Mouse (Mus musculus): ENCODE measurements around the gene Wnt5b. TPM values are rescaled to one million over a fixed set of nuclear protein-coding genes. Genes with fewer than 3 reads are reported as not detected.
"Not testable (repeated sequence)": the region's sequence is repeated elsewhere in the genome, so short reads cannot be mapped to it uniquely, and the experiment has no call there.

The Wnt5b gene
- total RNA-seq, 2 experiments from 2014 or later, result 1.1 to 1.2 TPM

GRCm38 (mm10) chr6:119486381-119487084 is 57.6 kb downstream of the Wnt5b start:
- no peak for DNase-seq (ENCODE audit: low spot score in 2 of 2)

GRCm38 (mm10) chr6:119485486-119485885 is 58.7 kb downstream of the Wnt5b start:
- no peak for DNase-seq (ENCODE audit: low spot score in 2 of 2)

GRCm38 (mm10) chr6:119482958-119483600 is 61.1 kb downstream of the Wnt5b start:
- peak; percentile 46 to 51 for DNase-seq (ENCODE audit: low spot score in 2 of 2)

- DNase-seq (ENCODE audit: low spot score in 2 of 2), result not testable (repeated sequence)
These were observed 62.3 kb downstream of the Wnt5b start for GRCm38 (mm10) chr6:119481741-119482390.

- peak in 1 of 2 experiments; percentile 38 for DNase-seq (ENCODE audit: low spot score in 2 of 2)
These were observed 63.3 kb downstream of the Wnt5b start for GRCm38 (mm10) chr6:119480706-119481331.

- peak; percentile 55 to 66 for DNase-seq (ENCODE audit: low spot score in 2 of 2)
These were observed 64.1 kb downstream of the Wnt5b start for GRCm38 (mm10) chr6:119479876-119480705.

- peak in 1 of 2 experiments; percentile 51 for DNase-seq (ENCODE audit: low spot score in 2 of 2)
These were observed 64.7 kb downstream of the Wnt5b start, which contains the start of gene Fbxl14 for GRCm38 (mm10) chr6:119479343-119479875. TSS of gene Fbxl14 (plus strand) at chr6:119479668.

GRCm38 (mm10) chr6:119478560-119479342 is 65.4 kb downstream of the Wnt5b start:
- DNase-seq (ENCODE audit: low spot score in 2 of 2), result peak; percentile 81 to 83

- DNase-seq (ENCODE audit: low spot score in 2 of 2), result no peak
These were observed 66.3 kb downstream of the Wnt5b start for GRCm38 (mm10) chr6:119477686-119478310.

GRCm38 (mm10) chr6:119475988-119476387 is 68.2 kb downstream of the Wnt5b start:
- no peak for DNase-seq (ENCODE audit: low spot score in 2 of 2)

GRCm38 (mm10) chr6:119473992-119474391 is 70.2 kb downstream of the Wnt5b start:
- DNase-seq (ENCODE audit: low spot score in 2 of 2), result no peak

- DNase-seq (ENCODE audit: low spot score in 2 of 2), result no peak
These were observed 70.7 kb downstream of the Wnt5b start for GRCm38 (mm10) chr6:119473446-119473845.

GRCm38 (mm10) chr6:119472705-119473104 is 71.4 kb downstream of the Wnt5b start:
- no peak for DNase-seq (ENCODE audit: low spot score in 2 of 2)

- peak; percentile 61 to 69 for DNase-seq (ENCODE audit: low spot score in 2 of 2)
These were observed 72.0 kb downstream of the Wnt5b start for GRCm38 (mm10) chr6:119472135-119472534.

GRCm38 (mm10) chr6:119470777-119471176 is 73.4 kb downstream of the Wnt5b start:
- DNase-seq (ENCODE audit: low spot score in 2 of 2), result no peak

GRCm38 (mm10) chr6:119467785-119468059 is 76.4 kb downstream of the Wnt5b start:
- no peak for DNase-seq (ENCODE audit: low spot score in 2 of 2)

GRCm38 (mm10) chr6:119466921-119467784 is 77.0 kb downstream of the Wnt5b start:
- peak in 1 of 2 experiments; percentile 45 for DNase-seq (ENCODE audit: low spot score in 2 of 2)

GRCm38 (mm10) chr6:119466161-119466560 is 78.0 kb downstream of the Wnt5b start:
- no peak for DNase-seq (ENCODE audit: low spot score in 2 of 2)
